Mouse (Mus musculus) heart, adult 11 months (tissue): ENCODE data around the gene Tomm34.

Source experiments
- DNase-seq: peaks from one replicate; pipeline ENCODE4 v3.0.0; 2022

The Tomm34 gene

DNA sequence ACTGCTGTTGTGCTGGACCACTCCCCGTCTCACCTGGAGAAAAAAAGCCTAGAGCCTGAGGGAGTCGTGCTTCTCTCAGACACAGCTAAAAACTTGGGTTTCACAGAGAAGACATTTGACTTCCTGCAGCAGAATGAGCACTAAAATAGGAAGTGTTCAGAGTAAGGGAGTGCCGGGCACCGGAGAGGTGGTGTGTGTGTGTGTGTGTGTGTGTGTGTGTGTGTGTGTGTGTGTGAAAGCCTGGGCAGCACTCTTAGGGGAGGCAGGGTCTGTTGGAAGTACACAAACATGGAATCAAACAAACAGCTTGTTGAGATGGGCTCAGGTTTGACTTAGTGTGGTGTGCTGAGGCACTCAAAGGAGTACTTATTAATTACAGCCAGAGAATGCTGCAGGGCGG lies 4.1 kb upstream of the Tomm34 start:
- no peak for DNase-seq

DNA sequence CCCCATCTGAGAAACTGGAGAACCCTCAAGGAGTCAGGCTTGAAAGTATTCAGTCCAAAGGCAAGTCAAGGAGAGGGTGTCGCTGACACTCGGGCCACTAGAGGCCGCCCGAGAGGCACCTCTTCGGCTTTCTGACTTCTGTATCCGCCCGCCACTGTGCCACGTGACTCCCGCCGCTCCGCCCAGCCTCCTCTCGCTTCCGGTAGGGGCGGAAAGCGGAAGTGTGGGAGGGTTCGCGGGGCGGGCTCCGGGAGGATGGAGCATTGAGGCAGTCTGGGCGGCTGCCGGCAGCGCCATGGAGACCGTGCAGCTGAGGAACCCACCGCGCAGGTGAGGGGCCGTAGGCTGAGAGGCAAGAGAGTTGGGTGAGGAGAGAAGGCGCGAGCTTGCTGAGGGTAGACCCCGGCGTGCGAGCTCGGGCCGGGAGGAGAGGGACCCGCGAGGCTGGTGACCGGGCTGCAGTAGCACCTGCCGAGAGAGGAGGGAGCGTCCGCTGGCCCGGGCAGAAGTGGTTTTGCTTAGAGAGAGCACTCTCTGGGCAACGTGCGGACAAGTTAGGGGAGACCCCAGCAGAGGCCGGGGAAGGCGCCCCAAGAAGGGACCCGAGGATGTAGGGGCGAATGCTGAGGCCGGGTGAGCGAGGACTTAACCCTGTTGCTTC lies 3.1 kb upstream of the Tomm34 start:
- DNase-seq: peak; percentile 100

DNA sequence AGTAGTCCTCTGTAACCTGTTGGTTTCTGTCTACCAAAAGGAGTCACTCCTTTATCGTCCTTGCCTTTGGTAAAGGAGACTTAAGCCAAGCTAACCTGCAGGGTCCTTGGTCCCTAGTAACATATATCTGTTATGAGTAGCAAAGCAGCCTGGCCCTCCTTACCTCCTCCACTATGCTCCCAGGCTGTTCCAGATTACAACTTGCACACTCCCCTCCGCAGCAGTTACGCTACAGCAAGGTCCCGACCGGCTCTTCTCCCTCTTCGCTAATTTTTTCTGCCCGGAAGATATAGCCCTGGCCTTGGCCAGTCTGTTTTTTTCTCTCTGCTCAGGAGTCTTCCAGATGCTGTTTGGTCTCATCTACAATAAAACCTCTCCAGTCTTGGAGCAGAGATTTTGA lies 2.2 kb upstream of the Tomm34 start:
- DNase-seq: peak; percentile 84

DNA sequence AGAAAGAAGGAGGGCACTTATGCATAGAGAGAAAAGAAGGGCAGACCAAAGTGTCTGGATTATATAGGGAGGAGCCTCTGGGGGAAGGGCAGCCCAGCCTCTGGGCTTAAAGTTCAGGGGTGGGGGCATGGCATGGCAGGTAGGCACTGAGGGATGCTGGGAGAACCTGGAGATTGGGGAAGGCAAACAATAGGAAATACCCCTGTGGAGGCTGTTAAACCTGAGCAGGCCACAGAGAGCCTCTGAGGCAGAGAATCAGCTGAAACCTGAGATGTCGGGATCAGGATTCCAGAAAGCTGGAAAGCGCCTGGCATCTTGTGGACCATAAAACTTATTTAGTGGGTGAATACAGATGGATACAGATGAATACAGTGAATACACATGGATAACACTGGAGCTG lies 1.1 kb upstream of the Tomm34 start:
- DNase-seq: peak; percentile 88

DNA sequence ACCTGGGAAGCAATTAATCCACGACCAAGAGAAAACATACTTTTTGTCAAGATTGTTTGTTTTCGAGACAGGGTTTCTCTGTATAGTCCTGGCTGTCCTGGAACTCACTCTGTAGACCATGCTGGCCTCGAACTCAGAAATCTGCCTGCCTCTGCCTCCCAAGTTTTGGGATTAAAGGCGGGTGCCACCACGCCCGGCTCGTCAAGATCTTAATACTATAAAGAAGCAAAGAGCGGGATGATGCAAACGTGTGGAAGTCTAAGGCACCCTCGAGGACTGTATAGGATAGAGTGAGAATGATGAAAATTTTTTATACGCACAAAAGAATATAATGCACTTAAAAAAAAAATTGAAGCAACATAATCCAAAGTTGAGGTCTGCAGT lies 460 bp upstream of the Tomm34 start:
- peak; percentile 93 for DNase-seq

DNA sequence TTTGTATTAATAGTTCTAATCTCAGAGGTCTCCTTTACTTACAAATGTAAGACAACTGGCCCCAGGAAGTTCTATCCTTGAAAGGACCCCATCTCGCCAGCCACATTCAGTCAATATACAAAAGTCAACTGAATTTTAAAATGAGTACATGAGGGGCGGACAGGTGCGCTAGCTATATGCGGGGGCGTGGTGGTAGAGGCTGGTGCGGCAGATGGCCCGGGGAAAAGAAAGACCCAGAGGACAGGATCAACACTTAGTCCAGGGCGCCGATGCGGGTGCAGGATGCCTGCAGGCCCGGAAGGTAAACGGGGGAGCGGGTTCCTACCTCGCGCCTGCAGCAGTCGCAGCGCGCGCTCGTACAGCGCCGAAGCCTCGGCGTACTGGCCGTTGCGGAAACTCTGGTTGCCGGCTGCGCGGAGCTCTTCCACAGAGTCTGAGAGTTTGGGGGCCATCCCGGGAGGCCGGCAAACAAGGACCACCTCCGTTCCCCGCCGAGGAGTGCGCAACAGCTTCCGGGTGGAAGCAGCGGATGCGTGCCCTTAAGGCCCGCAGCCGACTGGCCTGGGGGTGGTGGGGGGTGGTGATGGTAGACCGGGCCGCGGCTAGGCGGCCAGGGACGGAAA lies 716 bp downstream of the Tomm34 start, which contains the start of gene Stk4:
Gene Stk4, plus strand, starts transcription at position 181 of the 623 bp plus-strand sequence.
- DNase-seq: peak; percentile 93

DNA sequence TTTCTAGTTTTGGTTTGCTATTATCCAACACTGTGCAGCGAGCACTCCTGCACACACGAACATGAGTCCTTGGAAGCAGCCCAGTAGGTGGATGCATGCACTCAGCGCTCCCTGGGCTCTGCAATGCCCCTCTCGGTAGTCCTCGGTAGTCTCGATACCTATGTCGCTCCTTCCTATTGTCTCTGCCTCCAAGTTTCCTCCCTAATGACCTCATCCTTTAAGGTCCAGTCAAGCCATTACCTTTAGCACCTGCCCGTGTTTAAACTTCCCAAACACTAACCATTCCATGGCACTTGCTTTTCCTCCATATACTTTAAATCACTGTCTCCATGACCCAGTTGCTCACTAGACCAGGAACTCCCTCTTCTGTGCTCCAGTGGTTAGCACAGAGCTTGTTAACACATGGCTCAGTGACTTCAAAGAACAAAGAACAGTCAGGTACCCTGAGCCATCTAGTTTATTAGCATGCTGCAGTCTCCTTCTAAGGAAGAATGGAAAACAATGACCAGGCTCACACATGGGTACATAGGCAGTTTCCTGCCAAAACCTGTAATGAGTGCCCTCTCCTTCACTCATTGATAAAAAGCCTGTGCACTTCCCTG lies 11.2 kb downstream of the Tomm34 start:
- no peak for DNase-seq

DNA sequence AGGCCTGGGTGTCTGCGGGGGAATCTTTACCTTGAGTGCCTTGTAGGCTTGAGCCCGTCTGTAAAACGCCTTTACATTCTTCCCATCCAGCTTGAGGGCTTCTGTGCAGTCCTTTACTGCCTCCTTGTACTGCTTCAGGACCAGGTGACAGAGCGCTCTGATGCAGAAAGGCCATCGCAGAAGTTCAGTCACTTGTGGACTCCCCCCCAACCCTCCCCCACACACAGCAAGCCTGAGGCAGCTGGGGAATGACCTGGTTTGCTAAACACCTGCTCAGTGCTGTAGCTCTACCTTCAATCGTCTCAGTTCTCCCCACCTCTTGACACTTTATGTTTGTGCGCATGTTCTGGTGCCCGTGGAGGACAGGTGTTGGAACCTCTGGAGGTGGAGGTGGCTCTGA lies 16.3 kb downstream of the Tomm34 start:
- DNase-seq: no peak

DNA sequence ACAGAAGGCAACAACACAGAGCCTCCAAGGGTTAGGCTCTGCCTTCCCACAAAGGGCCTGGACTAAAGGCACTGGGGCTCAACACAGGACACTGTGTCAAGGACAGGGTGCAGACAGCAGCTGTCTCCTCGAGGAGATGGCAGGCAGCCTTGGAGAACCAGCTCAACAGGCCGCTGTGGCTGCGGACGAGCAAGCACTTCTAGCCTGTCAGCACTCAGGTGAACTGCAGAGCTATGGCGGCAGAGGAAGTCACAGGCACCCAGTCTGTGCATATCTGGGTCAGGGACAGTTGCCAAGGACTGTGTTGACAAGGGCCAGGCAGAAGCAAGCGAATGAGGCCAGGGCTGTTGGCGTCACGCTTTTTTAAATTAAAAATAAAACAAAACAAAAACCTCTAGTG lies 17.2 kb downstream of the Tomm34 start:
- DNase-seq: peak; percentile 97

DNA sequence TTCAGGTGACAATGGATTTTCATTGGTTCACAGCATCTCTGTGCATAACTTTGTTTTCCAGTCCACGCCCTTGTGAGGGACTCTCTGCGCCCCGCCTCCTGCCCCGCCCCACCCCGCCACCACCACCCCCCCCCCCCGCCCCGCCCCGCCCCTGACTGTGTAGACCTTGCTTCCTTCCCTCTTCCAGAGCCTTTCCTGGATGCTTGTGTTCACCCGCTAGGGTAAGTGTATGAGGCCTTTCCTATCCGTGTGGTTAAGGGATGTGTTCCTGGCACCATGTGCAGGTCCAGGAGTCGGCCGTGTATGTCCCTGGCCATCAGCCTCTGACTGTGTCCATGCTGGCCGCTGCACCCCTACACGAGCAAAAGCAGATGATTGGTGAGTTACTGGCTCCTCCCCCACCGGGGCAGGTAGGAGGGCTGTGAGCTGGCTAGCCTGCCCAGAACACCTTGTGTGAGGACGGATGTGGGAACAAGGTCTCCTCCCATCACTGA lies 23.7 kb downstream of the Tomm34 start:
- DNase-seq: peak; percentile 94

DNA sequence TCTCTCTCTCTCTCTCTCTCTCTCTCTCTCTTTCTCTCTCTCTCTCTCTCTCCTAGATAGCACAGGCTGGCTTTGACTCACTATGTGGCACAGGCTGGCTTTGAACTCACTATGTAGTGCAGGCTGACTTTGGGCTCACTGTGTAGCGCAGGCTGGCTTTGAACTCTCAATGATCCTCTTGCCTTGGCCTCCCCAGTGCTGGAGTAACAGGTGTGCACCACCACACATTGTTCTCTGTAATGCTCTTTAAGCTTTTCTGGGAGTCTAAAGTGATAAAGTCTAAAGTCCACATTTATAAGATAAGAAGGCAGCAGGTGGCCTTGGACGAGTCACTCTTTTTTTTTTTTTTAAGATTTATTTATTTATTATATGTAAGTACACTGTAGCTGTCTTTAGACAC lies 29.4 kb downstream of the Tomm34 start:
- no peak for DNase-seq

DNA sequence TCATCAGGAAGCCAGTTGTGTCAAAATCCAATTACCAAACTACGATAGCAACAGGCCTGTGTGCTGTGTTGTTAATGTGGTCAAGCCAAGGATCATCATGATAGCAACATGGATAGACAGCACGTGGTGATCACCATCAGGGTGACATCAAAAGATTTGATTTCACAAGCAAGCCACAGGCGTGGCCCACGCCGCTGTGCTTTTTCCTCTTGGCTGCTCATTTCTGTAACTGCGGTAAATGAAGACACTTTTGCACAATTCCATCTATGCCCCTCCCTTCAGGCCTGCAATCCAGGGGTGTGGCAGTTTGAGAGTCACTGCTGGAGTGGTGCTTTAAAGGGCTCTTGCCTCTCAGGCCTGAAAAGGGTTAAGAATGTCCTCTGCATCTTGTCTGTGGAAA lies 30.0 kb downstream of the Tomm34 start:
- DNase-seq: no peak

DNA sequence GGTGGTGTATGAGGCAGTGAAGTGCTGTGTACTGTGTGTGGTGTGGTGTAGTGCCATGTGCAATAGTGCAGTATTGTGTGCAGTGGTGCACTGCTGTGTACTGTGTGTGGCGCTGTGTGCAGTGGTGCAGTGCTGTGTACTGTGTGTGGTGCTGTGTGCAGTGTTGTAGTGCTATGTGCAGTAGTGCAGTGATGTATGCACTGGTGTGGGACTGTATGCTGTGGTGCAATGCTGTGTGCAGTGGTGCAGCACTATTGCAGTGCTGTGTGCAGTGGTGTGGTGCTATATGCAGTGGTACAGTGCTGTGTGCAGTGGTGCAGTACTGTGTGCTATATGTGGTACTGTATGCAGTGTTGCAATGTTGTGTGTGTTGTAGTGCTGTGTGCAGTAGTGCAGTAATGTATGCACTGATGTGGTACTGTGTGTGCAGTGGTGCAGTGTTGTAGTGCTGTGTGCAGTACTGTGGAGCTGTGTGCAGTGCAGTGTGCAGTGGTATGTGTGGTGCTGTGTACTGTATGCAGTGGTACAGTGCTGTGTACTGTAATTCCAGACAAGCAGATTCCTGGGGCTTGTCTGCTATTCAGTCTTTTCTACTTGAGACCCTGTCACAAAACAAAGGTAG lies 32.5 kb downstream of the Tomm34 start:
- DNase-seq: no peak

DNA sequence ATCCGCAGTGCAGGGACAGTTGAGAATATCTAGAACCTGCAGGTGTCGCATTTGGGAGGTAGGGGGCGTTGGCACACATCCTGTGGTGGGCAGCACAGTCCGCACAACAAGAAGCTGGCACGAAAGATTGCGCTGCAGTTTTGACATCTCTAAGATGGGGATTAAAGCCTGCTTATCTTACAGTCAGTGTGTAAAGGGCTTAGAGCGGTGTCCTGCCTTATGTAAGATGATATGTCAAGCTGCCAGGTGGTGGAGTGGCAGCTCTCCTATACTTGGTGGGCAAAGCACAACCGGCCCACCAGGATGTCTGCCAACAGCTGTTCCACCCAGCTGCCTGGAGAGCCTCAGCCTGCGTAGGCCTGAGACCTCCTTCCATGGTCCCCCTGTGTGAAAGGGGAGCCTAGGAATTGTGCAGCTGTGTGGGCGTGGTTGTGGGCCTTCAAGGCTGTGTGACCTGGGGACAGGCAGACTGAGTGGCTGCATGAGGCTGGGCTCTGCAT lies 34.4 kb downstream of the Tomm34 start:
- DNase-seq: no peak

DNA sequence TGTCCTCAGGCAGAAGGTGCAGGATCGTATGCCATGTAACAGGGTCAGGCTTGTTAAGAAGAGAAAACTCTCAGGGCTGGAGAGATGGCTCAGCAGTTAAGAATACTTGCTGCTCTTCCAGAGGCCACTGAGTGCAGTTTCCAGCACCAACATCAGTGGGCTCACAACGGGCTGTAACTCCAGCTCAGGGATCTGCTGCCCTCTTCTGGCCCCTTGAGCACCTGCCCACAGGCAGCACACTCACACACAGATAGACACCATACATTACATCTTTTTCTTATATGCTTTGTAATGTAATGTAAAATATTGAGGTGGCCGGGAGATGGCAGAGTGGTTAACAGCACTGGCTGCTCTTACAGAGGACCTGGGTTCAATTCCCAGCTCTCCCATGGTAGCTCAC lies 38.0 kb downstream of the Tomm34 start:
- DNase-seq: no peak

DNA sequence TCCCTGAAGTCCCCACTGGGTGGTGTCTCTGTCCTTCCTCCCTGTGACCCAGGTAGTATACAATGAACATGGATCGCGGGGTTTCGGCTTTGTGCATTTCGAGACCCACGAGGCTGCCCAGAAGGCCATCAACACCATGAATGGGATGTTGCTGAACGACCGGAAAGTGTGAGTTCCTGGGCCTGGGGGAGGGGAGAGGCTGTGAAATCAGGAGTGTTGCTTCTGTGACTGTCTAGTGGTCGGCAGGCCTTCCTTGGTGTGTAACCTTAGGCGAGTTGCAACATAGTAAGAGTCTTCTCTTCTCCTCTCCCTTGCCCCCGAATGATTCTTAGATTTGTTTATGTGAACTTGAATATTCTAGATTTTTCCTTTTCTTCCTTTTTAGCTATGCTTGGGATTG lies 39.8 kb downstream of the Tomm34 start:
- DNase-seq: no peak

DNA sequence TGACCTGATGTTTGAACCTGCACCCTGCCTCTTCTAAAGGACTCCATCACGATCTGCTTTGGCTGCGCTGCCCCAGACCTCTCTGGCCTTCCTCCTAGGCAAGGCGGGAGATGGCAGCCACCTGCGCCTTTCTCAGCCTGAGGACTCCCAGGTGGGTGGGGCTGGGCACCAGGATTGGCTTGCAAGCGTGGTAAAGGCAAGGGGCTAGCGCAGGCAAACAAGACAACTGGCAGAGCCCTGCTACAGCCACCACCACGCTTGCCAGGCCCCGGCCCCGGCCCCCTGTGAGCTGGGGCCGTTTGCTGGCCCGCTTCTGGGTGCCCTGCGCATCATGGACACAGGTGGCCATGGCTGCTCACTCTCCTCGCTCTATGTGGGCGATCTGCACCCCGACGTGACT lies 45.8 kb downstream of the Tomm34 start, which contains the start of gene Pabpc1l:
Gene Pabpc1l, plus strand, starts transcription at position 301 of the 400 bp plus-strand sequence.
- DNase-seq: no peak

DNA sequence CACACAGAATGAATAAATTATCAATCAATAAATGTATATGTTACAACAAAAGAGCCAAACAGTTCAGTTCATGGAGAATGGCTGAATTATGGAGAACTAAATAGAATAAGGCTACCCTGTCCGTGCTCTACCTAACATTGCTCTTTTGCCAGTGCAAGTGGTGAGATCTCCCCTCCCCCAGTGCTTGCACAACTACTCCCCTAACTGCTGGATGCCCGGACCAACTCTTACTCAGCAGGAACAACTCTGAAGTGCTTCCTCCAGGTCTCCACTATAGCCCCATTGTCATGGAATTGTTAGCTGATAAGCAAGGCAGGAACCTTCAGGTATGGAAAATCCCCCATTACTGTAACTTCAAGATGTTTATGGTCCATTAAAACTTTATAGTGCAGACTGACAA lies 48.9 kb downstream of the Tomm34 start:
- DNase-seq: no peak

DNA sequence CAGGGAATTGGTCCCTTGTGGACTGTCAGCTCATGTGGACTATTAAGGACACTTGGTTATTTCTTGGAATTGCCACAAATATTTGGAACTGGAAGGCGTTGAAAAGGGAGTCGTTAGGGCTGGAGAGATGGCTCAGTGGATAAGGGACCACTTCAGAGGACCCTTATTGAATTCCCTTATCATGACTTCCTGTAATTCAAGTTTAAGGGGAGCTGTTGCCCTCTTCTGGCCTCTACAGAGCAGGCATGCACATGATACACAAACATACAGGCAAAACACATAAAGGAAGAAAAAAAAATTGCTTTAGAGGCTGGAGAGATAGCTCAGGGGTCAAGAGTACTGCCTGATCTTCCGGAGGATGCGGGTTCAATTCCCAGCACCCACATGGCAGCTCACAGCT lies 51.0 kb downstream of the Tomm34 start:
- no peak for DNase-seq

DNA sequence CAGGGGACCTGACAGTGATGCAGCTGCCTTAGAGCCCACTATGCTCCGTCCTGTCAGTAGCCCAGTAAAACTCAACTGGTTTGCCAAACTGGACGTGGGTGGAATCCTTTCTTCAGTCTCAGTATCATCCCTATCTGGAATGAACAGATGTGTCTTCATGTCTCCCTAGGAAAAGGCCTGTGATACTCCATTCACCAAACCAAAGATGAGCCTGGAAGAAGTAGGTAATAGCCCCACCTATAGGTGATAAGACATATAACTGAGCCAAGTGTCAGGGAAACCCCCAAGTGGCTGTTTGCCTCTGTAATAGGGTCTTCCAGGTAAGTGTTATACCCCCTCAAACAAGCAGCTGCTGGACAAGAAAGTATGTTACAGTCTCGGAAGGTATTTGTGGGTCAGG lies 52.1 kb downstream of the Tomm34 start:
- no peak for DNase-seq

DNA sequence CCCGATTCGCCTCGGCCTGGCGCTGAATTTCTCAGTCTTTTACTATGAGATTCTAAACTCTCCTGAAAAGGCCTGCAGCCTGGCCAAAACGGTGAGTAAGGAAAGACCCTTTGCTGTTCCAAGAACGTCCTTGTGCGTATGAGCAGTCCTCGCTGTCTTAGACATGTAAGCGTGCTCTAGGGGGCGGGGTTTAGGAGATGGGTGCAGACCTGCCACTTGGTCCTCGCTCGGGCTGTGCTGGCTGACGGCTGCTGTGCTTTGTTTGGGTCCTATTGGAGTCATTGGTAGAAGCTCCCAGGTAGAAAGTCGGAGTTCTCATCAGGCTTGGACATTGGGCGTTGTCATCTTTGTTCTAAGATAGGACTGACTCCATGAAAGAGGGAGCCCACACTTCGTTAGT lies 55.7 kb downstream of the Tomm34 start:
- DNase-seq: peak; percentile 80

DNA sequence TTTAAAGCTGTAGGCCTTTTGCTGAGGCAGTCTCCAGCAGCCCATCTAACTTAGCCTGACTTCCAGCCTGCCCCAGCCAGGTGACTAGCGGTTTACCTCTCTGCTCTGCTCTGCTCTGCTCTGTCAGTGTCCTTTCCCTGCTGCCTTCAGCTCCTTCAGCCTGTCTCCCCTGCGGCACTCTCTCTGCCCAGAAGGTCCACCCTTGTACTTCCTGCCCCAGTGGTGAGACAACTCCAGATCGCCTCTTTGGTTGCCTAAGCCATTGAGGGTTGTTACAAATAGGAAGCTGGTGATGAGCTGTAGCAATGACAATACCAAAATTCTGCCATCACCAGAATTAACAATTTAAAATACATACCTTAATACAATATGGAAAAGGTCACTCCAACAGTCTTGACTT lies 60.0 kb downstream of the Tomm34 start:
- DNase-seq: peak; percentile 84

DNA sequence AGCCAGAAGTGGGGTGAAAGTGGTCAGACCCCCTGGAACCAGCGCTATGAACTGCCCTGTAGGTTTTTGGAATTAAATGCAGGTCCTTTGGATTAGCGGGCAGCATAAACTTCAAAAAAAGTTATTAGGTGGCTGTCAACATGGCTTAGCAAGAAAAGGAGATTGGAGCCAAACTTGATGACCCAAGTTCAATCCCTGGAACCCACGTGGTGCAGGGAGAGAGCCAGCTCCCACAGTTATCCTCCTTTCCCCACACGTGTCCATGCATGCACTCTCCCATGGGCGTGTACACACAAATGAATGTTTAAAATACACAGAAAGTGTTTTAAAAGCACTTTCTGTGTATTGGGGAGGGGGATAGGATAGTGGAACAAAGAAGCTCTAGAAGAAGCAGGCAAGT lies 60.5 kb downstream of the Tomm34 start:
- peak; percentile 92 for DNase-seq

DNA sequence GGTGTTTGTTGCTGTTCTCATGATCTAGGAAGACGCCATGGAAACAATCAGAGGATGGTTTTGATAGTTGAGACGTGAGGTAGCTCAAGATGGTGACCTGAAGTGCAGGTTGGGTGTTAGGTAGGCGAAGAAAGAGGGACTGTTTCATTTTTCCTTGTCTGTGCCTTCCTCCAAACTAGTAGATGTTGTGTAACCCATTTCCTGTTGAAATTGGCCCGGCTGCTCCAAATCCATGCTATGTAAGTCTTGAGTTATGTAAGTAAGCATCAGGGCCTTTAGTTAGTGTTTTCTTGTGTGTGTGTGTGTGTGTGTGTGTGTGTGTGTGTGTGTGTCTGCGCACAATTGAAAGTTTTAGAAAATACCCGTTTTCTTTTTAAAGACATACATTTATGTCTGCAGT lies 61.7 kb downstream of the Tomm34 start:
- peak; percentile 96 for DNase-seq
